Mouse (Mus musculus) liver, postnatal 0 days (tissue): Measurements from ENCODE around the gene Cyp2d26. TPM values are rescaled to one million over a fixed set of nuclear protein-coding genes. Genes with fewer than 3 reads are reported as not detected.

Source experiments
- ATAC-seq: fragments of 200-750 bp; cut with Nextera tagmentation; 2 replicates; pipeline ENCODE4 v1.8.0; 2017; ENCODE audit warnings: mild to moderate bottlenecking, moderate library complexity
- DNase-seq: peaks from one replicate; pipeline ENCODE4 v3.0.0-alpha.2; 2016
- H3K27ac ChIP-seq: fragments of 300-500 bp; sonication (generic); 2 replicates; pipeline ENCODE4 v1.5.1; 2014; ENCODE audit warnings: antibody characterized with exemption, moderate library complexity, mild to moderate bottlenecking, low read depth
- H3K27me3 ChIP-seq: fragments of 300-500 bp; sonication (generic); 2 replicates; pipeline ENCODE4 v1.6.1; 2014; ENCODE audit warnings: low read length, control low read depth, mixed read lengths; ENCODE audit not compliant: insufficient read depth
- H3K36me3 ChIP-seq: fragments of 300-500 bp; sonication (generic); replicated peaks from 2 replicates; pipeline ENCODE4 v1.6.1; 2014; ENCODE audit warnings: mild to moderate bottlenecking, control low read depth, low read length, moderate library complexity, mixed read lengths; ENCODE audit not compliant: insufficient read depth
- H3K4me1 ChIP-seq: fragments of 300-500 bp; sonication (generic); 2 replicates; pipeline ENCODE4 v1.6.1; 2014; ENCODE audit warnings: antibody characterized with exemption, mild to moderate bottlenecking, control low read depth; ENCODE audit not compliant: insufficient read depth
- H3K4me2 ChIP-seq: fragments of 300-500 bp; sonication (generic); 2 replicates; pipeline ENCODE4 v1.6.1; 2014; ENCODE audit warnings: low read depth, mild to moderate bottlenecking, low read length, moderate library complexity, mixed read lengths
- H3K4me3 ChIP-seq: fragments of 300-500 bp; sonication (generic); 2 replicates; pipeline ENCODE4 v1.5.1; 2014; ENCODE audit warnings: low read depth, low read length
- H3K9ac ChIP-seq: fragments of 300-500 bp; sonication (generic); replicated peaks from 2 replicates; pipeline ENCODE4 v1.6.1; 2014; ENCODE audit warnings: mild to moderate bottlenecking, moderate library complexity
- H3K9me3 ChIP-seq: fragments of 300-500 bp; sonication (generic); 2 replicates; pipeline ENCODE4 v1.6.1; 2016; ENCODE audit warnings: mild to moderate bottlenecking, control low read depth, low read length, mixed read lengths
- CTCF ChIP-seq: sonication (generic); IDR thresholded peaks from 2 replicates; pipeline ENCODE4 v1.5.1; 2016; ENCODE audit warnings: antibody characterized with exemption, low read depth
- EP300 ChIP-seq: IDR thresholded peaks from 2 replicates; pipeline ENCODE4 v1.6.1; 2016; ENCODE audit warnings: antibody characterized with exemption, low read depth, mild to moderate bottlenecking
- WGBS: fragments of 180-500 bp; shearing (Covaris S2); extraction: QIAGEN DNeasy Blood & Tissue Kit; methylation state at CpG from one replicate; pipeline ENCODE4 v1.1.7; 2014; ENCODE audit not compliant: insufficient replicate concordance; 5-methylcytosine and 5-hydroxymethylcytosine counted together
- microRNA-seq: library from miRNA; unstranded; fragments of <30 nt; microRNA quantifications from one replicate; pipeline ENCODE4, GENCODE M21; 2016
- polyA plus RNA-seq: library from polyadenylated mRNA; unstranded; fragments of >200 nt; fragmentation: Nextera tagmentation; extraction: Ambion mirVana; gene quantifications from 2 replicates; pipeline ENCODE4 v1.2.1, GENCODE M21; 2015

Cyp2d26 gene
- polyA plus RNA-seq, 1 experiment from 2014 or later, result 615 TPM

GRCm38 (mm10) chr15:82747516-82747915 lies 46.6 kb downstream of the Cyp2d26 start:
- H3K9ac ChIP-seq, result no peak overlapping the region
- 0 out of 2 replicates have a peak, but pooled peaks cover 3% of the 10 kb centered on the region for H3K9me3 ChIP-seq
- no peak for DNase-seq
- TF ChIP-seq CTCF (no peak), EP300 (no peak)
- WGBS, result 21% methylated on average over 1 of the region's 1 CpGs
- no peaks in the 10 kb centered on the region for H3K27me3 ChIP-seq
- no peak overlapping the region for H3K4me3 ChIP-seq
- peak; percentile 88 for ATAC-seq
- peak overlapping the region; percentile 69; the same call in 1 of the 2 replicates for H3K27ac ChIP-seq
- H3K4me1 ChIP-seq, result peaks cover 7% of the 10 kb centered on the region; the same call in 1 of the 2 replicates
- H3K36me3 ChIP-seq, result no peaks in the 10 kb centered on the region
- no peak overlapping the region for H3K4me2 ChIP-seq

Small RNA genes within 50 kb of the gene (microRNA-seq; reads per million reads assigned to microRNA genes)
- gene Gm27618, result not detected

Other genes starting within 250 kb of the Cyp2d26 start
- gene Cyp2d12, start 239.2 kb downstream of the Cyp2d26 start, polyA plus RNA-seq, result 0.07 TPM in 1 of 2 replicates, not detected in the other
- gene Cyp2d34, start 173.3 kb downstream of the Cyp2d26 start, polyA plus RNA-seq, result not detected in 2 replicates
- gene Cyp2d40, start 30.1 kb downstream of the Cyp2d26 start, polyA plus RNA-seq, result 0.83 and 1.3 TPM in 2 replicates
- 1.6 and 1.8 TPM in 2 replicates for gene Tcf20, start 193.6 kb upstream of the Cyp2d26 start, polyA plus RNA-seq
- gene Nfam1, start 239.0 kb upstream of the Cyp2d26 start, polyA plus RNA-seq, result 9.4 and 10.4 TPM in 2 replicates